Mouse (Mus musculus): Measurements from ENCODE around the gene Ppa1. TPM values are rescaled to one million over a fixed set of nuclear protein-coding genes. Genes with fewer than 3 reads are reported as not detected.

Ppa1 gene
- polyA plus RNA-seq, 1 experiment from 2014 or later, result 158 TPM

DNA sequence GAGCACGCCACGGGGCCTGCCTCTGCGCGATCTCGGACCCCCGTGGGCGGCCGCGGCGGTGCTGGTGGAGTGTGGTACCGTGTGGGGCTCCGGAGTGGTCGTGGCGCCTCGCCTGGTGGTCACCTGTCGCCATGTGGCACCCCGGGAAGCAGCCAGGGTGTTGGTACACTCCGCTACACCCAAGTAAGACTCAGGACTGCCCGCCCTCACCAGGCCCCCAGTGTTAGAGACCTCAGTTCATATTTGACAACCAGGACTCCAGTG is 48.1 kb downstream of the Ppa1 start:
- no peak overlapping the region for H3K27ac ChIP-seq (ENCODE audit: low read depth, low read length)
- H3K4me1 ChIP-seq (ENCODE audit: control insufficient read depth, insufficient read depth, low read length), result peaks cover 10% of the 10 kb centered on the region
- H3K9me3 ChIP-seq (replicated peaks; ENCODE audit: control insufficient read depth, low read length), result no peaks in the 10 kb centered on the region
- H3K4me2 ChIP-seq, result peak overlapping the region; percentile 100
- no peak for ATAC-seq (replicated peaks; ENCODE audit: insufficient number of reproducible peaks, low FRiP score, low TSS enrichment)
- WGBS (ENCODE audit: insufficient replicate concordance), result 9% methylated on average over 19 of the region's 19 CpGs
- H3K9ac ChIP-seq (ENCODE audit: low read depth, low read length), result peak overlapping the region; percentile 86
- no peaks in the 10 kb centered on the region for H3K27me3 ChIP-seq (ENCODE audit: control insufficient read depth, insufficient read depth, low read length)
- peaks cover 13% of the 10 kb centered on the region for H3K36me3 ChIP-seq (ENCODE audit: control insufficient read depth, insufficient read depth, low read length)
- peak overlapping the region; percentile 97 for H3K4me3 ChIP-seq (ENCODE audit: low read depth, low read length)

DNA sequence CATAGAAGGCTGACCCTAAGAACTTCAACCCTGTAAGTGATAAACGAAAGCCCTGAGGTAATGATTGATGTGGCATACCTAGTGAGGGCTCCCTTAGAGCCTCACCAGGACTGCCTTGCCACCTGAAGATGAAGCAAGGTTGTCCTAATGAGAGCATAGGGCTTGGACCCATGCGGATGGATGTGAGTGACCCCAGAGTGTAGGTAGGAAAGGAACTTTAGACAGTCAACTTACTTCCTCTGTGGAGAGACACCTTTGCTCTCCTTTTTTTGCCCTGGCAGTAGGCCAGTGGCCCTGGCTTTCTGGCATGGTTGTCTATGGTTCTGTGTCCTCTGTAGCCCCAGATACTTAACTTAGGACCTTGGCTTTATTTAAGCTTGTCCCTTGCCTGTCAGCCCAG is 48.7 kb downstream of the Ppa1 start:
- WGBS (ENCODE audit: insufficient replicate concordance), result 90% methylated on average over 2 of the region's 2 CpGs
- H3K4me2 ChIP-seq, result peak overlapping the region; percentile 100
- peak overlapping the region; percentile 97 for H3K4me3 ChIP-seq (ENCODE audit: low read depth, low read length)
- H3K4me1 ChIP-seq (ENCODE audit: control insufficient read depth, insufficient read depth, low read length), result peaks cover 10% of the 10 kb centered on the region
- H3K9ac ChIP-seq (ENCODE audit: low read depth, low read length), result no peak overlapping the region
- peaks cover 12% of the 10 kb centered on the region for H3K36me3 ChIP-seq (ENCODE audit: control insufficient read depth, insufficient read depth, low read length)
- H3K9me3 ChIP-seq (replicated peaks; ENCODE audit: control insufficient read depth, low read length), result no peaks in the 10 kb centered on the region
- no peak overlapping the region for H3K27ac ChIP-seq (ENCODE audit: low read depth, low read length)
- no peak for ATAC-seq (replicated peaks; ENCODE audit: insufficient number of reproducible peaks, low FRiP score, low TSS enrichment)
- H3K27me3 ChIP-seq (ENCODE audit: control insufficient read depth, insufficient read depth, low read length), result no peaks in the 10 kb centered on the region

DNA sequence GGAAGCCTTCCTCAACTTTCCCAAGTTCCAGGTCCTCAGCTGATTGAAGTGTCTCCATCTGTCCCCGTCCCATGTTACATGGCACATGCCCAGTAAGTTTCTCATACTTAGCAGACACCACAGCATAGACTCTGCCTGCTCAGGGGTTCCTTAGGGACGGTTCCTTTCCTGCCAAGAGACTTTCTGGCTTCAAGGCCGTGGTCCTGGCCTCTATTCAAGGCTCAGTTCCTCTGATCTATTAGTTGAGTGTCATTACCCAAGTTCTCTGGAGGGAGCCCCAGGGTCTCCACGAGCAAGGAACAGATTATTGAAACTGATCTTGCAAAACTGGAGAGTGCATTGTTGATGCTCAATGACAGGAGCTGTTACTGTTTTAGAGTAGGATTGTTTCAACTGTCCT is 56.3 kb downstream of the Ppa1 start:
- Histone ChIP-seq H3K4me2 (no peak overlapping the region), H3K36me3 (ENCODE audit: control insufficient read depth, insufficient read depth, low read length) (peaks cover 4% of the 10 kb centered on the region; the same call in 1 of the 2 replicates), H3K4me1 (ENCODE audit: control insufficient read depth, insufficient read depth, low read length) (no peaks in the 10 kb centered on the region), H3K9me3 (replicated peaks; ENCODE audit: control insufficient read depth, low read length) (no peaks in the 10 kb centered on the region), H3K4me3 (ENCODE audit: low read depth, low read length) (no peak overlapping the region), H3K27ac (ENCODE audit: low read depth, low read length) (no peak overlapping the region), H3K9ac (ENCODE audit: low read depth, low read length) (no peak overlapping the region), H3K27me3 (ENCODE audit: control insufficient read depth, insufficient read depth, low read length) (no peaks in the 10 kb centered on the region)
- ATAC-seq (replicated peaks; ENCODE audit: insufficient number of reproducible peaks, low FRiP score, low TSS enrichment), result no peak
- whole genome bisulfite sequencing (ENCODE audit: insufficient replicate concordance), result 81% methylated on average over 4 of the region's 4 CpGs

DNA sequence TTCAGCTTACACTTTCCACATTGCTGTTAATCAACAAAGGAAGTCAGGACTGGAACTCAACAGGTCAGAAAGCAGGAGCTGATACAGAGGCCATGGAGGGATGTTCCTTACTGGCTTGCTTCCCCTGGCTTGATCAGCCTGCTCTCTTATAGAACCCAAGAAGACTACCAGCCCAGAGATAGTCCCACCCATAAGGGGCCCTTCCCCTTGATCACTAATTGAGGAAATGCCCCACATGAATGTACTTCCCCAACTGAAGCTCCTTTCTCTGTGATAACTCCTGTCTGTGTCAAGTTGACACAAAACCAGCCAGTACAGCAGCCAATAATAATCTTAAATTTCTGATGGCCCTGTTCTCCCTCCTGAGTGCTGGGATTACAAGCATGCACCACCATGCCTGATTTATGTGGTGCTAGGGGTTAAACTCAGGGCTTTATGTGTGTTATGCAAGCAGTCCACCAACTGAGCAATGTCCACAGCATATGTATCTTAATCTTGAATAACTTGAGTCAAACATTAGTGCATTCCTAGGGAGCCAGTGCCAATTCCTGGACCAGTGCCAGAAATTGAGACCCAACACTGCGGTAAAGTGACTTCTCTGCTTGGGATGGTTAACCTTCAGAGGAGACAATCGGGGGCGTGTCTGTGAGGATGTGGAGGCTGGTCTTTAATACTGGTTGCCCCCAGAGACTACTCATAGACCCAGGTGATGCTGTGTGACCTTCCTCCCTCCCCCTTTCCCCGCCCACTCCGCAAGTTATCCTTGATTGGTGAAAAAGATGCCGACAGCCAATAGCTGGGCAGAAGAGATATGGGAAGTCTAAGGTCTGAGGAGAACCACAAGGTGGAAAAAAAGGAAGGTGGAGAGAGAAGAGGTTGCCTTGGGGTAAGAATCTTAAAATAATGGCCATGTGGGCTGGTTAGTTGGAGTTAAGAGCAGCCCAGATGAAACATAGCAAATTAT is 58.3 kb downstream of the Ppa1 start:
- H3K27me3 ChIP-seq (ENCODE audit: control insufficient read depth, insufficient read depth, low read length), result no peaks in the 10 kb centered on the region
- 70% methylated on average over 6 of the region's 6 CpGs for WGBS (ENCODE audit: insufficient replicate concordance)
- no peak overlapping the region for H3K27ac ChIP-seq (ENCODE audit: low read depth, low read length)
- H3K9ac ChIP-seq (ENCODE audit: low read depth, low read length), result no peak overlapping the region
- no peak overlapping the region for H3K4me3 ChIP-seq (ENCODE audit: low read depth, low read length)
- H3K4me1 ChIP-seq (ENCODE audit: control insufficient read depth, insufficient read depth, low read length), result no peaks in the 10 kb centered on the region
- ATAC-seq (replicated peaks; ENCODE audit: insufficient number of reproducible peaks, low FRiP score, low TSS enrichment), result no peak
- H3K36me3 ChIP-seq (ENCODE audit: control insufficient read depth, insufficient read depth, low read length), result peaks cover 3% of the 10 kb centered on the region; the same call in 1 of the 2 replicates
- no peak overlapping the region for H3K4me2 ChIP-seq
- no peaks in the 10 kb centered on the region for H3K9me3 ChIP-seq (replicated peaks; ENCODE audit: control insufficient read depth, low read length)

DNA sequence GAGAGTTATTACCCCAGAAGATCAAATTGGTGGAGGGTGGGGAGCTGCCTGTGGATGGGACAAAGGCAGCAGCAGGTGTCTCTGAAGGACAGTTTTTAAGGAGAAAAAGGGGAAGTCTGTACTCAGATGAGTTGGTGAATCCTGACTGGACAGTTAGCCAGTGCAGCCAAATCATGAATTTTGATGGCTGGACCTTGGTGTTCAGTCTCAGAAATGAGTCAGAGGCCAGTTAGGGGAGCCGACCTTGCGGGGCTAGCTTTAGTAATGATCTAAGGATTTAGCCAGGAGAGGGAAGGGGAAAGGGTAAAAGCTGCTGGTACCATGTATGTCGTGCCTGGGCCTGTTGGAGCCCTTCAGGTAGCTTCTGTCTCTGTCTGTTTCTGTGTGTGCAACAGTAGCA is 65.2 kb downstream of the Ppa1 start:
- H3K4me2 ChIP-seq, result no peak overlapping the region
- WGBS (ENCODE audit: insufficient replicate concordance), result 70% methylated on average over 3 of the region's 3 CpGs

DNA sequence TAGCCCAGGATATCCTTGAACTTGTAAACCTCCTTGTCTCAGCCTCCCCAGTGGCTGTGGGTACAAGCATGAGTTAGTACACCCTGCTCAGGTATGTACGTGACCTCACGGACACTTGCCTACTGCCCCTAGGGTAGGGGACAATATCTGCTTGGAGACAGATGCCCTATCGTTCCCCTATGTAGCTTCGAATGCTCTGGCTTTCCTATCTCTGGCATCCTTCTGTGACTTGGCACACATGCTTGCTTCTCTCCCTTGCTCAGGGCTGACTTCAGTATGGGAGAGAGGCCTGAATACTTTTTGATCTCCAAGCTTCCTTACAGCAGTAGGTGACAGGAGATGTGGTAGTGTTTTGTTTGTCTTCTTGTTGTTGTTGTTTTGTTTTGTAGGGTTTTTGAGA is 65.8 kb downstream of the Ppa1 start:
- Histone ChIP-seq H3K4me3 (ENCODE audit: low read depth, low read length) (no peak overlapping the region), H3K4me1 (ENCODE audit: control insufficient read depth, insufficient read depth, low read length) (peaks cover 6% of the 10 kb centered on the region; the same call in 1 of the 2 replicates), H3K9ac (ENCODE audit: low read depth, low read length) (no peak overlapping the region), H3K4me2 (no peak overlapping the region), H3K27ac (ENCODE audit: low read depth, low read length) (no peak overlapping the region), H3K27me3 (ENCODE audit: control insufficient read depth, insufficient read depth, low read length) (no peaks in the 10 kb centered on the region; the same call in 1 of the 2 replicates), H3K9me3 (replicated peaks; ENCODE audit: control insufficient read depth, low read length) (no peaks in the 10 kb centered on the region), H3K36me3 (ENCODE audit: control insufficient read depth, insufficient read depth, low read length) (no peaks in the 10 kb centered on the region)
- no peak for ATAC-seq (replicated peaks; ENCODE audit: insufficient number of reproducible peaks, low FRiP score, low TSS enrichment)
- 83% methylated on average over 4 of the region's 4 CpGs for WGBS (ENCODE audit: insufficient replicate concordance)

More for the DNA sequence above, 65.2 kb downstream of the Ppa1 start:
- Histone ChIP-seq H3K27me3 (ENCODE audit: control insufficient read depth, insufficient read depth, low read length) (no peaks in the 10 kb centered on the region; the same call in 1 of the 2 replicates), H3K4me1 (ENCODE audit: control insufficient read depth, insufficient read depth, low read length) (peaks cover 6% of the 10 kb centered on the region; the same call in 1 of the 2 replicates), H3K4me3 (ENCODE audit: low read depth, low read length) (no peak overlapping the region), H3K9ac (ENCODE audit: low read depth, low read length) (no peak overlapping the region), H3K27ac (ENCODE audit: low read depth, low read length) (no peak overlapping the region), H3K9me3 (replicated peaks; ENCODE audit: control insufficient read depth, low read length) (no peaks in the 10 kb centered on the region), H3K36me3 (ENCODE audit: control insufficient read depth, insufficient read depth, low read length) (no peaks in the 10 kb centered on the region)
- no peak for ATAC-seq (replicated peaks; ENCODE audit: insufficient number of reproducible peaks, low FRiP score, low TSS enrichment)

DNA sequence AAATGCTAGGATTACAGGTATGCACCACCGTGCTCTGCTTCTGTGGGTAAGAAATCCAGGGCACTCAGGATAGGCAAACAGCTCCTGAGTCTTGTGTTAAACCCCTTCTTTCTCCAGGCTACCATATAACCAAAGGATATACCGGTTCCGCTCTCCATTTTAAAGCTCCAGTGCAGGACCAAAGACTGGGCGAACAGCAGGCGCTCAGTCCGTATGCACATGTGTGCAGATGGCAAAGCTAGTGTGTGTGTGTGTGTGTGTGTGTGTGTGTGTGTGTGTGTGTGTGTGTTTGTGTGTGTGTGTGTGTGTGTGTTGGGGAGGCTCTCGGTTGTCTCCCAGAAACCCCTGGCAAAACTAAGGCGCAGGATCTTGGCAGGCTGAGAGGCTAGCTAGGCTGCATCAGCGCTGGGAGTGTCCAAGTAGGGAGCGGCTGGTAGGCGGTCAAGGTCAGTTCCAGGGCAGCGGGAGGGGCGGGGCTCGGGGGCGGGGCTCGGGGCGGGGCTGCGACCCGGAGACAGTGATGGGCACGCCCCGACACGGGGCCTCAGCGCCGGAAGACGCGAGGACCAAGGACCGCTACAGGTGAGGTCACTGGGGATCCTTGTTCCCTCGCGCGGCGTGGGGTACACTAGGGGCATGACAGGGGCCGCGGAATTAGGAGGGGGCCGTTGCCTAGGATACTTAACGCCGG is 66.6 kb downstream of the Ppa1 start, which contains the start of gene Aifm2:
Gene Aifm2, plus strand, starts transcription at position 493 of the 691 bp plus-strand sequence.
- no peaks in the 10 kb centered on the region for H3K9me3 ChIP-seq (replicated peaks; ENCODE audit: control insufficient read depth, low read length)
- peak within 1 kb of the TSS; percentile 67 for H3K4me3 ChIP-seq (ENCODE audit: low read depth, low read length)
- peak within 1 kb of the TSS; percentile 12; the same call in 1 of the 2 replicates for H3K27ac ChIP-seq (ENCODE audit: low read depth, low read length)
- peaks cover 6% of the 10 kb centered on the region; the same call in 1 of the 2 replicates for H3K4me1 ChIP-seq (ENCODE audit: control insufficient read depth, insufficient read depth, low read length)
- no peaks in the 10 kb centered on the region; the same call in 1 of the 2 replicates for H3K27me3 ChIP-seq (ENCODE audit: control insufficient read depth, insufficient read depth, low read length)
- peak within 1 kb of the TSS; percentile 93 for H3K4me2 ChIP-seq
- WGBS (ENCODE audit: insufficient replicate concordance), result 13% methylated on average over 34 of the region's 36 CpGs
- peak; percentile 89 for ATAC-seq (replicated peaks; ENCODE audit: insufficient number of reproducible peaks, low FRiP score, low TSS enrichment)
- H3K36me3 ChIP-seq (ENCODE audit: control insufficient read depth, insufficient read depth, low read length), result no peaks in the 10 kb centered on the region
- H3K9ac ChIP-seq (ENCODE audit: low read depth, low read length), result peak within 1 kb of the TSS; percentile 75

DNA sequence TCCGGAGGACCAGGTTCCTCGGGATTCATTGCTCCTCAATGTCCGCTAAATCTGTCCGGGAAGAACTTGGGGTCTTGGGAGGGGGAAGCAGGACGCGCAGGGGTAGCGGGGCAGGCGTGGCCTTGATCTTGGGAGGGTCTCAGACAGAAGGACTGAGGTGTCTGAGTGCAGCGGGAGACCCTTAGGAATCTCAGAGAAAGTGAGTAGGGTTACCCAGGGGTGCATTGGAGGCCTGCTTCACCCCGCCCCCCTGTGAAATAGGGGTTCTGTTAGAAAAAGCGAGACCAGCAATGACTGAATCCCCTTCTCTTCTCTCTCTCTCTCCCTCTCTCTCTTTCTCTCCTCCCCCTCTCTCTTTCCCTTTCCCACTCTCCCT is 67.1 kb downstream of the Ppa1 start:
- peak overlapping the region; percentile 67 for H3K4me3 ChIP-seq (ENCODE audit: low read depth, low read length)
- H3K4me1 ChIP-seq (ENCODE audit: control insufficient read depth, insufficient read depth, low read length), result peaks cover 6% of the 10 kb centered on the region; the same call in 1 of the 2 replicates
- peak overlapping the region; percentile 75 for H3K9ac ChIP-seq (ENCODE audit: low read depth, low read length)
- no peak overlapping the region for H3K27ac ChIP-seq (ENCODE audit: low read depth, low read length)
- 4% methylated on average over 11 of the region's 11 CpGs for WGBS (ENCODE audit: insufficient replicate concordance)
- no peaks in the 10 kb centered on the region for H3K9me3 ChIP-seq (replicated peaks; ENCODE audit: control insufficient read depth, low read length)
- peak overlapping the region; percentile 93 for H3K4me2 ChIP-seq
- H3K36me3 ChIP-seq (ENCODE audit: control insufficient read depth, insufficient read depth, low read length), result no peaks in the 10 kb centered on the region
- H3K27me3 ChIP-seq (ENCODE audit: control insufficient read depth, insufficient read depth, low read length), result no peaks in the 10 kb centered on the region; the same call in 1 of the 2 replicates
- no peak; the same call in 1 of the 2 replicates for ATAC-seq (replicated peaks; ENCODE audit: insufficient number of reproducible peaks, low FRiP score, low TSS enrichment)

All from heart, embryonic 11.5 days (tissue).